Mouse (Mus musculus): ENCODE measurements around the gene Rabac1. TPM values are rescaled to one million over a fixed set of nuclear protein-coding genes. Genes with fewer than 3 reads are reported as not detected.

The Rabac1 gene
- polyA plus RNA-seq (2015; fragmentation: Nextera tagmentation; extraction: Ambion mirVana), result 171 and 176 TPM in 2 replicates

DNA sequence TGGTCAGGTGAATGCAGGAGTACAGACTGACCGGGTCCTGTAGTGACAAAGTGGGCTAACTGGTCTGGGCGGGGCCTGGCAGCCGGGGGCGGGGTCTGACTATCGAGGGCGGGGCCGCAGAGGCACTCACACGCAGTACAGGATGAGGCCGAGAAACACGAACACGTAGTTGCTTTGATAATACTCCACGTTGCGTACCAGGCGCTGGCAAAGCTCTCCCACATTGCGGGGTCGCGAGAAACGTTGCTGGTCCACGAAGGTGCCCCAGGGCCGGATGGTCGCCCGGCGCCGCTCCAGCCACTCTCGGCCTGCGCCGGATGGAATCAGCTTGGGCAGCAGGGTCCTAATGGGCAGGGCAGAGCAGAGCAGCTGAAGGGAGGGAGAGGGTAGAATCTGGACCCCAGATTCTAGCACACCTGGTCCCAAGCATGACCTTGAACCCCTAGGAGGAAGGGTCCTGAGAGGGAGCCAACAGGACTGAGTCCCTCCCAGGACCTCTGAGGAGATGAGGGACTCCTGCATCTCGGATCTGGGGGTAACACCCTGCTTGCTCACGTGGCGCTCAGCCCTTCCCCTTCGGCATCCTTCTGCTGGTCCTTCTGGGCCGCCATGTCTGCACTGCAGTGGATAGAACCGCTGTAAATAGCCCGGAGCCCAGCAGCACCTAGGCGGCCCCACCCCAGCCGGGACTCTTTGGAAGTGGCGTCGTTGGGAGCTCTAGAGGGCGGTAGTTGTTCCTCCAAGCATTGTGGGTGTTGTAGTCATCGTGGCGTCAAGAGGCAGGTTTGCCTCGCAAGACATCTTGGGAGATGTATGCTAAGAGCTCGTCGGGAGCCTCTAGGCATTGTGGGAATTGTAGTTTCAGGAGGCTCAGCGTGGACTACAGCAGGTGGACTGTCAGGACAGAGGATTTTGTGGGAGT lies at the start of gene Rabac1:
TSS of gene Rabac1 (minus strand) at position 783 of the 922 bp plus-strand sequence.
- ATAC-seq, result peak; percentile 91
- peak within 1 kb of the TSS; percentile 80 for H3K4me2 ChIP-seq (replicated peaks)
- peaks cover 13% of the 10 kb centered on the region for H3K4me1 ChIP-seq (replicated peaks)
- H3K36me3 ChIP-seq, result peaks cover 10% of the 10 kb centered on the region
- H3K9ac ChIP-seq (replicated peaks), result peak within 1 kb of the TSS; percentile 85
- peak within 1 kb of the TSS; percentile 65 for H3K27ac ChIP-seq
- H3K4me3 ChIP-seq (replicated peaks), result peak within 1 kb of the TSS; percentile 76
- H3K27me3 ChIP-seq, result no peaks in the 10 kb centered on the region
- WGBS, result under 1% methylated on average over 45 of the region's 45 CpGs
- H3K9me3 ChIP-seq, result no peaks in the 10 kb centered on the region

DNA sequence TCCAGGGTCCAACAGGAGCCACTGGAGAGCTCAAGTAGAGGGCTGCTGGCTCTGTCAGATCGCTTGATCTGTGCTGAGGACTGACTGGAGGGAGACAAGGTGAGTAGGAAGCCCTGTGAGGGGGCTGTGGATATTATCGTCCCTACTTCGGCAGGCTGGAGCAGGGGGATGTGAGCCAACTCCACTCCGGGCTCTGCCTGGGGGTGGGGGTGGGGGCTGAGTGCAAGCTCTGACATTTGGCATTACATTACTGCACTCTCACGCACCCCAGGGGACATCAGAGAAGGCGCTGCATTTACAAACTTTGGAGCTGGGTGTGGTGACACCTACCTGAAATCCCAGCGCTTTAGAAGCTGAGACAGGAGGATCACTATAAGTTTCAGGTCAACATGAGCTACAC lies 39.0 kb upstream of the Rabac1 start:
- 62% methylated on average over 7 of the region's 7 CpGs for WGBS
- Histone ChIP-seq H3K4me2 (replicated peaks) (no peak overlapping the region), H3K27ac (no peak overlapping the region), H3K36me3 (peaks cover 52% of the 10 kb centered on the region), H3K9ac (replicated peaks) (no peak overlapping the region), H3K4me1 (replicated peaks) (peaks cover 49% of the 10 kb centered on the region), H3K4me3 (replicated peaks) (no peak overlapping the region), H3K9me3 (no peaks in the 10 kb centered on the region), H3K27me3 (peaks cover 36% of the 10 kb centered on the region)
- ATAC-seq, result no peak

DNA sequence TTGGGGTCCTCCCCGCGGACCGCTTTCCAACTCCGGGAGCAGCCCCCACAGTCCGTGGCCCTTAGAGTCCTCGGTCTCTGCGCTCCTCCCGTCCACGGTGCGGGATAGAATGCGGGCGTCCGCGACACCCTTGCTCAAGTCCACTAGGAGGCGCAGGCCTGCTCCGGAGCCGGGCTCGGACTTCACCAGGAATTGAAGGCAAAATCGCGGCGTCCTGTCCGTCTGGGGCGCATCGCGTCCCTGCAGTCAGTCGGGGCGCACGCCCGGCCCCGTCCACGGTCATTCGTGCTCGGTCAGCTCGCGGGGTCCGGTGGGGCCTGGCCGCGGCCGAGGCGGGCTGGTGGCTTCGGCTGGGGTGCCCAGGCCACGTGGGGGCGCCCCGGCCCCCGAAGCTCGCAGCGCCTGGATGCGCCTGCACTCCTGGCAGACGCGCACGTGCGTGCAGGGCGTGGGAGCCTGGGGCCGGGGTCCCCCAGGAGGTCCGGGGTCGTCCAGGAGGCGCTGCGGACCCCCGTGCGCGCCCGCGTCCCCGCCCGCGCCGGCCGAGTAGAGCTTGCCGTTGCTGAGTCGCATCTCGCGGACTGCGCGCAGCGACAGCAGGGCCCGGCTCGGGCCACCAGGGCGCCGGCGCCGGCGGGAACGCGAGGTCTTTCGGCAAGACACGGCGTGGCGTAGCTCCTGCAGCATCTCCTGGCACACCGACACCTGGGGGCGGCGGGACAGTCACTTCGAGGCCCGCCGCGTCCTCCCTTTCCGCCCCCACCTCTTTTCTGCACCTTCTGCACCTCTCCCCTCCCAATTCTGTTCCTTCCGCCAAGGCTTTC lies 37.7 kb upstream of the Rabac1 start:
- Histone ChIP-seq H3K36me3 (peaks cover 39% of the 10 kb centered on the region), H3K4me2 (replicated peaks) (peak overlapping the region; percentile 83), H3K4me1 (replicated peaks) (peaks cover 60% of the 10 kb centered on the region), H3K4me3 (replicated peaks) (peak overlapping the region; percentile 32), H3K27ac (peak overlapping the region; percentile 98), H3K27me3 (peaks cover 36% of the 10 kb centered on the region), H3K9ac (replicated peaks) (peak overlapping the region; percentile 65), H3K9me3 (no peaks in the 10 kb centered on the region)
- WGBS, result 2% methylated on average over 96 of the region's 97 CpGs
- ATAC-seq, result peak; percentile 10; the same call in 1 of the 2 replicates

DNA sequence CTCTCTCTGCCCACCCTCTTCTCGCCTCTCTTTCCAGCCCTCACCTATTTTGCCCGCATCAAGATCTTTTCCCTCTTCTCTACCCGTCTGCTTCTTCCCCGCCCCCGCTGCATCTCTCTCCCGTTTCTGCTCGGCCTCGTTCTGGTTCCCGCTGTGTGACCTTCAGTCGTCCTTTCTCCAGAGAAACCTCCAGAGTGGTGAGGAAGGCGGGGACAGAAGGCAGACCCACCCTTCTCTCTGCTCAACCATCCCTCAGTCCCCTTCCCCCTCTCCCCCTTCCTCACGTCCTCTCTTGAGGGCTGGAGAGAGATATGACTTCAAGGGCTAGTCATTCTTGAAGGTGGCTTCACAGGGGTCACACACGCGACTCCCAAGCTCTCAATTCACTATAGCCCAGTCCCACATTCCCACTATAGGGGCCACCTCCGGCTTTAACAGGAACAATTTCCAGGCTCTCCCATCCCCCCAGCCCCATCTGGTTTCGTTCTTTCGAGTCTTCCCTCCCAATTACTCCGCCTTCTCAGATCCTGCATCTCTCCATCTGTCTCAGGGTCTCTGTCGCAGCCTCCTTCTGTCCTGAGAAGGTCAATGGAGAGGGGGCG lies 36.6 kb upstream of the Rabac1 start:
- Histone ChIP-seq H3K4me1 (replicated peaks) (peaks cover 68% of the 10 kb centered on the region), H3K9ac (replicated peaks) (peak overlapping the region; percentile 65), H3K9me3 (no peaks in the 10 kb centered on the region), H3K4me2 (replicated peaks) (peak overlapping the region; percentile 83), H3K4me3 (replicated peaks) (peak overlapping the region; percentile 32), H3K36me3 (peaks cover 28% of the 10 kb centered on the region), H3K27ac (peak overlapping the region; percentile 98), H3K27me3 (peaks cover 36% of the 10 kb centered on the region)
- WGBS, result 4% methylated on average over 20 of the region's 20 CpGs
- ATAC-seq, result 0 out of 2 replicates have a peak, but pooled peaks have one; percentile 3

DNA sequence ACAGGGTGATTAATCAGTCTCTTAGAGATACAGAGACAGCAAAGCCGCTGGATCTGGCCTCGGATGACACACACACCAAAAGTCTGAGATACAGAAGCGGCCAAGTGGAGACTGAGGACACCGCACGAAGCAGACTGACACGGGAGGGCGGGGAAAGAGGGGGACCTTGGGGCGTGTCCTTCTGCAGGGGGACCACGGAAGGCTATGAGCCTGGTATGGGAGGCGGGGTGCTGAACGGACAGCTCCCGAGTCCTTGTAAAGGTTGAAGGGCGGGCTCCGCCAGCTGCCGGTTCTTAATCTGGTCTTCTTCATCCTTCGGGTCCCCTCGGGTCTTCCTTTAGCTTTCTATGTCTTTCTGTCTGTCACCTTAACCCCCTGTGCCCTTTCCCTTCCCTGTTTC lies 36.1 kb upstream of the Rabac1 start:
- peak overlapping the region; percentile 98 for H3K27ac ChIP-seq
- H3K36me3 ChIP-seq, result peaks cover 22% of the 10 kb centered on the region
- under 1% methylated on average over 17 of the region's 17 CpGs for whole genome bisulfite sequencing
- peaks cover 36% of the 10 kb centered on the region for H3K27me3 ChIP-seq
- H3K9me3 ChIP-seq, result no peaks in the 10 kb centered on the region
- peak overlapping the region; percentile 32 for H3K4me3 ChIP-seq (replicated peaks)
- H3K4me2 ChIP-seq (replicated peaks), result peak overlapping the region; percentile 83
- H3K4me1 ChIP-seq (replicated peaks), result peaks cover 74% of the 10 kb centered on the region
- H3K9ac ChIP-seq (replicated peaks), result peak overlapping the region; percentile 65
- ATAC-seq, result no peak

DNA sequence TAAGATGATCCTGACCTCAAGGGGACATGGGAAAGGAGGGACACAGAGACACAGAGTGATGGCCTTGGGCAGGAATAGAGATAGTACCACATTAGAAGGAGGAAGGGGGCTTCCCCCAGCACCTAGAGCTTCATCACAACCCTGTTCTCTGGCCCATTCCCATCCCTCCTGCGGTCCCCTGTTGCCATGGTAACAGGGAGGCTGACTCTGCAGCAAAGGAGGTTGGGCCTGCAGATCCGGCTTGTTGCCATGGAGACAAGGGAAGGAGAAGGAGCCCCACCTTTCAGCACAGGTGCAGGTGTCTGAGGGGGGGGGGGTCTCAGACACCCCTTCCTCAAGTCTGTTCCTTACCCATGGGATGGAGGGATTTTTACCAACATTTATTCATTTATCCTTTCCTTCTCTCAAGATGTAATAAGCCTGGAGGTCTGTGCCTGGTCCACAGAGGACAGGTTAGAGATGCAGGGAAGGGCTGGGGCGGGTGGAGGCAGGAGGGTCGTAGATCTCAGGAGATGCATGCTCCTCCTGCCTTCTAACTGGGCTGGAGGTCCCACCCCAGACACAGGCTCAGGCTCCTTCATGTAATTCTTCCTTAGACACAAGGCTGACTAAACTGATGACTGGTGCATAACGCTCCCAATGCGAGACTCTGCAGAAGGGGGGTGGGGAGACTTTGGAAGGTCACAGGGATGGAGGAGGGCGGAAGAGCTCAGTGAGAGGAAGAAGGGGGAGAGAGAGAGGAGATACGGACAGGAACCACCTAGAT lies 35.2 kb upstream of the Rabac1 start:
- H3K4me1 ChIP-seq (replicated peaks), result peaks cover 83% of the 10 kb centered on the region
- peaks cover 36% of the 10 kb centered on the region for H3K27me3 ChIP-seq
- peak overlapping the region; percentile 83 for H3K4me2 ChIP-seq (replicated peaks)
- 4% methylated on average over 8 of the region's 8 CpGs for WGBS
- peak overlapping the region; percentile 65 for H3K9ac ChIP-seq (replicated peaks)
- H3K9me3 ChIP-seq, result no peaks in the 10 kb centered on the region
- ATAC-seq, result peak; percentile 41
- peaks cover 14% of the 10 kb centered on the region for H3K36me3 ChIP-seq
- peak overlapping the region; percentile 32 for H3K4me3 ChIP-seq (replicated peaks)
- H3K27ac ChIP-seq, result peak overlapping the region; percentile 98

DNA sequence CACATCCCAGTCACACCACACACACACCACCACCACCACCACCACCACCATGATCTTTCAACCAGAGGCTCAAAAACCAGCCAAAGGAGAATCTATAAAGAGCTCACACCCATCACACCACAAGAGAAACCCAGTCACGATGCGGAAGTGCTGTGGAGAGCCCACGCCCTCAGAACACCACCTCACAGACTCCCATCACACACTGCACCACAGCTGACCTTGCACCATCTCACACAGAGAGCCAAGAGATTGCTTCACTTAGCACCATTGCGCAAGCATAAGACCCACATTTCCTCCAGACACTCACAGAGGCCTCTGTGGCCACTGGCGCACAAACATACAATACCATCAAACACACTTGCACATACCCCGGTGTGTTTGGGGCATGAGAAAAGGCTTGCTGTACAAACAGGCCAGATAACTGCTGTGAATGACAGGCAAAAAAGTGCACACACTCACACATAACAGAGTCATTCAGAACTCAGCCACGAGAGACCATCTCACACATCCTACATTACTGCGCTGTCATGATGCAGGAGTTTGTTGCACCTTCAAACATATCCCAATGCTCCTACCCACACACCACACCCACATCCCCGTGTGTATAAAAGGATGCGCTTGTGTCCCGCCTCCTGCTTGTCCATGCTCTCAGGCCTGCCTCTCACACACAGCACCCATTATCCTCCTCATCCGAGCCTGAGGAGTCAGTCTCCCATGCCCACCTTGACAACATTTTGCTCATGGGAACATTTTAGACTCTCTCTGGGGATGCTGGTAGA lies 34.2 kb upstream of the Rabac1 start:
- Histone ChIP-seq H3K27me3 (peaks cover 28% of the 10 kb centered on the region), H3K27ac (peak overlapping the region; percentile 98), H3K4me3 (replicated peaks) (no peak overlapping the region), H3K36me3 (peaks cover 6% of the 10 kb centered on the region; the same call in 1 of the 2 replicates), H3K4me2 (replicated peaks) (peak overlapping the region; percentile 83), H3K9me3 (no peaks in the 10 kb centered on the region), H3K9ac (replicated peaks) (peak overlapping the region; percentile 94; the same call in 1 of the 2 replicates), H3K4me1 (replicated peaks) (peaks cover 93% of the 10 kb centered on the region)
- no peak for ATAC-seq
- 72% methylated on average over 12 of the region's 12 CpGs for WGBS

DNA sequence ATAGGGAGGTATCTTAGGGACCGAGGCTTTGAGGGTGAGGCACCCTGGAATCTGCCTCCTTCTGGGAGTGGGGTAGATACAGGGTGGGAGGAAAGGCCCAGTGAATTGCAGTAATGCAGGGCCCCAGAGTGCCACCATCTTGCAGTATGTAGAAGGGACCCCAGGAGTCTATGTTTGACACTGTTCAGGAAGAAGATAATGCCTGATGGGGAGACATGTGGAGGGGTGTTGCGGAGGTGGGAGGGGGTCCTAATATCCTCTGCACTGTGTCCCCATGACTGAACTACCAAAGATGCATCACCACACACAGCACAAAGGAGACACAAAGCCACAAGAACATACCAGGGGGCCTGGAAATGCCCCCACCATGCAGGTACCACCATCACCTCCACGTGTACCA lies 33.6 kb upstream of the Rabac1 start:
- ATAC-seq, result no peak; the same call in 1 of the 2 replicates
- H3K4me2 ChIP-seq (replicated peaks), result peak overlapping the region; percentile 83
- H3K4me1 ChIP-seq (replicated peaks), result peaks cover 90% of the 10 kb centered on the region
- H3K27ac ChIP-seq, result peak overlapping the region; percentile 98
- H3K27me3 ChIP-seq, result peaks cover 22% of the 10 kb centered on the region
- no peaks in the 10 kb centered on the region for H3K9me3 ChIP-seq
- 0 out of 2 replicates have a peak, but pooled peaks cover under 1% of the 10 kb centered on the region for H3K36me3 ChIP-seq
- 59% methylated on average over 3 of the region's 3 CpGs for WGBS
- peak overlapping the region; percentile 86 for H3K4me3 ChIP-seq (replicated peaks)
- H3K9ac ChIP-seq (replicated peaks), result peak overlapping the region; percentile 94

DNA sequence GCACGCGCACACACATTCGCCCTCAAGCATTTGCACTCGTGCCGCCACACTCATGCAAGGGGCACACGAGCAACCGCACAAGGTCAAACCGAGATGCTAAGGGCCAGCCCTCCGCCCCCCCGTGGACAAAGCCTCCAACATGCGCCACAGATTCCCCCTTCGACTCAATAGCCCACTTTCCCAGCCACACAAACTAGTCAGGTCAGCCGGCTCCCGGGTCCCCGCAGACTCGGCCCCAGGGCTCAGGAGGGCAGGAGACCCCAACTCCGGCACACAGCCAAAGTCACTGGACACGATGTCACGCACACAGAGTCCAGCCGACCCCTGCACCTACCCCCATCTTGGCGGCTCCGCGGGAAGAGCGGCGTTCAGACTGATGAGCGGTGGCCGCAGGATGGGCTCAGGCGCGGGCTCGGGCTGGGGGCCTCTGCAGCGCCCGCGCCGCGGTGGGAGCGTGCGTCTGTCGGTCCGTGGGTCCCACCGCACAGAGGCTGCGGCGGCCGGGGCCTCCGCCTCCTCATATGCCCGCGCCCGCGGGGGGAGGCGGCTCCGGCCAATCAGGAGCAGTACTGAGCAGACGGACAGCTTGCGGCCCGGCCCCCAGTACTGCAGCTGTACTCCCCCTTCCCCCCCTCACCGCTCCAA lies 33.0 kb upstream of the Rabac1 start, which contains the start of gene Atp1a3:
TSS of gene Atp1a3 (minus strand) at position 538 of the 645 bp plus-strand sequence.
- H3K4me3 ChIP-seq (replicated peaks), result peak within 1 kb of the TSS; percentile 86
- peak within 1 kb of the TSS; percentile 98 for H3K27ac ChIP-seq
- peak; percentile 84 for ATAC-seq
- H3K9me3 ChIP-seq, result no peaks in the 10 kb centered on the region
- peaks cover 84% of the 10 kb centered on the region for H3K4me1 ChIP-seq (replicated peaks)
- H3K27me3 ChIP-seq, result peaks cover 16% of the 10 kb centered on the region
- under 1% methylated on average over 43 of the region's 54 CpGs for WGBS
- H3K4me2 ChIP-seq (replicated peaks), result peak within 1 kb of the TSS; percentile 83
- H3K9ac ChIP-seq (replicated peaks), result peak within 1 kb of the TSS; percentile 94
- peaks cover 6% of the 10 kb centered on the region for H3K36me3 ChIP-seq

DNA sequence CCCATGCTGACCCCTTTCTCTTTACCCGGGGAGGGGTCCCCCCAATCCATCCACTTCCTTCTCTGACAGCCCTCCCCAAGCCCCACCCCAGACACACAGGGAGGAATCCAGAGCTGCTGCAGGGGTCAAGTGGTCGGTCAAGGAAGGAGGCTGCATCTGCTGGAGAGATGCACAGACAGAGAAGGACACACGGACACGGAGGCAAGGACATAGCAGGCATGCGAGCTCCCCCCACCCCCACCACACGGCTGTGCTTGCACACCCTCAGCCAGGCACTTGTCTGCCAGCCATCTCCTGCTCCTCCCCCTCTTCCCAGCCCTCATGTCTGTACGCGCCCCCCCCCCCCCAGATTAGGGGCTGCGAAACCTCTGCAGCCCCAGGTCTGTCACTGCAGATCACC lies 32.3 kb upstream of the Rabac1 start:
- Histone ChIP-seq H3K4me3 (replicated peaks) (peak overlapping the region; percentile 86), H3K36me3 (peaks cover 13% of the 10 kb centered on the region), H3K9ac (replicated peaks) (peak overlapping the region; percentile 94), H3K4me2 (replicated peaks) (peak overlapping the region; percentile 83), H3K4me1 (replicated peaks) (peaks cover 76% of the 10 kb centered on the region), H3K9me3 (no peaks in the 10 kb centered on the region), H3K27me3 (peaks cover 10% of the 10 kb centered on the region), H3K27ac (peak overlapping the region; percentile 98)
- 23% methylated on average over 9 of the region's 9 CpGs for WGBS
- no peak for ATAC-seq

All from midbrain, embryonic 13.5 days (tissue).